Mouse (Mus musculus) C2C12 (cell line): ENCODE results near the gene Jam3. TPM values are rescaled to one million over a fixed set of nuclear protein-coding genes. Genes with fewer than 3 reads are reported as not detected.

Experiments
- H3K27me3 ChIP-seq: one replicate; pipeline ENCODE4 v1.6.1; 2011; ENCODE audit not compliant: control insufficient read depth, insufficient read depth, insufficient read length
- H3K36me3 ChIP-seq: one replicate; pipeline ENCODE4 v1.6.1; 2011; ENCODE audit not compliant: control insufficient read depth, insufficient read depth
- H3K4me3 ChIP-seq: one replicate; pipeline ENCODE4 v1.5.1; 2011; ENCODE audit warnings: mild to moderate bottlenecking, control low read depth; ENCODE audit not compliant: poor library complexity, insufficient read depth, severe bottlenecking
- H3K79me2 ChIP-seq: one replicate; pipeline ENCODE4 v1.6.1; 2011; ENCODE audit not compliant: control insufficient read depth, insufficient read depth
- H3K79me3 ChIP-seq: one replicate; pipeline ENCODE4 v1.6.1; 2011; ENCODE audit warnings: low read depth, control low read depth
- H3ac ChIP-seq: one replicate; pipeline ENCODE3; 2011; ENCODE audit warnings: low read depth; ENCODE audit not compliant: control insufficient read depth, insufficient read length
- CEBPB ChIP-seq: IDR thresholded peaks from one replicate; pipeline ENCODE4 v1.6.1; 2011; ENCODE audit warnings: low read depth, mild to moderate bottlenecking, control low read depth, moderate library complexity
- CTCF ChIP-seq: IDR thresholded peaks from one replicate; pipeline ENCODE4 v1.5.1; 2011; ENCODE audit not compliant: control insufficient read depth, insufficient read depth, insufficient read length
- FOSL1 ChIP-seq: IDR thresholded peaks from one replicate; pipeline ENCODE4 v1.8.0; 2011; ENCODE audit warnings: mild to moderate bottlenecking, low read length; ENCODE audit not compliant: poor library complexity, insufficient read depth, severe bottlenecking
- MAX ChIP-seq: IDR thresholded peaks from one replicate; pipeline ENCODE4 v1.6.1; 2011; ENCODE audit warnings: mild to moderate bottlenecking, control low read depth
- MYOD1 ChIP-seq: IDR thresholded peaks from one replicate; pipeline ENCODE4 v1.6.1; 2011; ENCODE audit warnings: low read depth; ENCODE audit not compliant: control insufficient read depth, insufficient read length
- MYOG ChIP-seq: IDR thresholded peaks from one replicate; pipeline ENCODE4 v1.6.1; 2011; ENCODE audit not compliant: control insufficient read depth, insufficient read length; ENCODE audit errors: extremely low read depth
- USF1 ChIP-seq: IDR thresholded peaks from one replicate; pipeline ENCODE4 v1.6.1; 2011; ENCODE audit warnings: low read depth, mild to moderate bottlenecking, control low read depth, moderate library complexity
- polyA plus RNA-seq: library from polyadenylated mRNA; unstranded; fragments of >200 nt; fragmentation: generic; extraction: Trizol; gene quantifications from one replicate; pipeline ENCODE4 v1.2.1, GENCODE M21; 2012; ENCODE audit warnings: missing spikeins

Jam3 gene
- polyA plus RNA-seq, 1 experiment, result 15.8 TPM

DNA sequence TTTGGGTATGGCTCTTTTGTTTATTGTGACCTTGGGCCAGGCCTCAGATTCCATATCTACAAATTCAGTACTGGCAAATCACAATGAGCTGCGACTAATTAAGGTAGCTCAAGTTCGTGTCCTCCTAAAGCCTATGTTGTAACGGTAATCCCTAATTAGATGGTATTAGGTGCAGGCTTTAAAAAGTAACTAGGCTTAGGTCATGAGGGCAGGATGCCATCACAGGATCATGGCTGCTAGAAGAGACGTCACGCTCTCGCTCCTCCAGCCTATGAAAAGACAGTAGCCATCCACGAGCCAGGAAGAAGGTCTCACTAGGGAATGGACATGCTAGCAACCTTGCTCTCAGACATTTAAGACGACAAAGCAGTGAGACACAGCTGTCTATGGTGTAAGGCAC is 7.3 kb downstream of the Jam3 start:
- no peaks in the 10 kb centered on the region for H3K36me3 ChIP-seq
- no peak for TF ChIP-seq MYOD1
- no peak for TF ChIP-seq CTCF
- no peak for TF ChIP-seq CEBPB
- no peak for TF ChIP-seq MAX
- TF ChIP-seq FOSL1, result no peak
- TF ChIP-seq MYOG, result no peak
- no peaks in the 10 kb centered on the region for H3K27me3 ChIP-seq
- H3K4me3 ChIP-seq, result no peak overlapping the region
- no peak overlapping the region for H3ac ChIP-seq
- H3K79me3 ChIP-seq, result no peaks in the 10 kb centered on the region
- H3K79me2 ChIP-seq, result no peaks in the 10 kb centered on the region

DNA sequence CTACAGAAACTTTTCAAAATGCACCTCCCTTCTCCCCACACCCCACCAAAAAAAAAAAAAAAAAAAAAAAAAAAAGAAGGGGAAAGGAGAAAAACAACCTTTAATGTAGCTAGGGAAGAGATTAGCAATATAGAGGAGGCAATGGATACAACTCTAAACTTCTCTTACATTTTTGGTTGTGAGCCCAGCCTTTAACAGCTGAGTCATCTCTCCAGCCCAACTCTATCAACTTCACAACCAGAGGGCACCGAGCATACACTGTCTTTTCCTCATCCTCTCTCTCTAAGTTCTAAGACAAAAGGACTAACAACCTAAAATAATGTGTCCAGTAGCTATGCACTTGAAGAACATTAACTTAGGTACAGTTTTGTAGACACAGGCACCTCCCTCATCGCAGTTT is 8.4 kb downstream of the Jam3 start:
- H3K79me3 ChIP-seq, result no peaks in the 10 kb centered on the region
- H3K4me3 ChIP-seq, result no peak overlapping the region
- H3K36me3 ChIP-seq, result no peaks in the 10 kb centered on the region
- TF ChIP-seq FOSL1 (no peak), CEBPB (no peak), MYOG (no peak), MYOD1 (no peak), CTCF (no peak), USF1 (no peak), MAX (no peak)
- H3ac ChIP-seq, result no peak overlapping the region
- H3K27me3 ChIP-seq, result no peaks in the 10 kb centered on the region
- H3K79me2 ChIP-seq, result no peaks in the 10 kb centered on the region

DNA sequence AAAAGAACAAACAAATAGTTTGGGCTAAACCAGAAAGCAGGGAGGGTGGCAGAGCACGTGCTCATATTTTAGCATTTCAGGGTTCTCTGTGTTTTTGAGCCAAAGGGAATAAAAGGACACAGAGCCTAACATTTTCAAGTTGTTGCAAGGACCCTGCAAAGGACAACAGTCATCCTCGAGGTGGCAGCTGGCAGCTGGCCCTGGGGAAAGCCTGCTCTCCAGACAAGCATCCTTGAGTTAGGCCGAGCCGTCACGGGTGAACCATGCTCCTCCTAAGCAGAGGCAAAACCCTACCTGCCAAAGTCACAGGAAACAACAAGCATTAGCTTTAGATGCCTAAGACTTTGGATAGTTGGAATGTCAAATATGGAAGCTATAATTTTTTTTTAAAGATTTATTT is 10.2 kb downstream of the Jam3 start:
- Histone ChIP-seq H3K36me3 (no peaks in the 10 kb centered on the region), H3ac (no peak overlapping the region), H3K27me3 (no peaks in the 10 kb centered on the region), H3K79me2 (no peaks in the 10 kb centered on the region), H3K79me3 (no peaks in the 10 kb centered on the region), H3K4me3 (no peak overlapping the region)
- no peak for TF ChIP-seq FOSL1
- TF ChIP-seq CEBPB, result no peak
- no peak for TF ChIP-seq MYOG
- no peak for TF ChIP-seq USF1
- TF ChIP-seq MAX, result no peak
- no peak for TF ChIP-seq CTCF
- TF ChIP-seq MYOD1, result no peak

DNA sequence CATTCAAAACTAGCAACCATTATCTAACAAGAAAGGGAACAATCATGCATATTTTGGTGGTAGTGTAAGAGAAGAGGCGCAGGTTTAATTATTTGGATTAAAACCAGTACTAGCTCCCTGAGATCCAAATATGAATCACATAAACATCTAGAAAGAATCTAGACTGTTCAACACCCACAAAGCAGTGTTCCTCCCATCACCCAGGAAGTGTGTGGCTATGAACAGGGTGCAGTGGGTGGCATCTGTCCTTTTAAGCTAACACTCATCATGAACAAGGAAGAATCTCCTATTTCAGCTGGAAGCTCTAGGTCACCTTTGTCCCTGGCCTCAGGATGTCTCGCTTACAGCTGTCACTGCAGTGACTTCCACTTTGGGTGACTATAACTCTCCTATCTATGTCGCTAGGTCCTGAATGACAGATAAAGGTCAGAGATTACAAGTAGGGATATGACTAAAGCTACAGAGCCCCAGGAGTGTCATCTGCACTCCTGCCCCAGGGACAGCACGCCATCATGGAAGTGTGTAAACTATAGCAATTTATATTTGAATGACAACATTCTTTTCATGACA is 10.9 kb downstream of the Jam3 start:
- Histone ChIP-seq H3K79me2 (no peaks in the 10 kb centered on the region), H3K27me3 (no peaks in the 10 kb centered on the region), H3ac (no peak overlapping the region), H3K79me3 (no peaks in the 10 kb centered on the region), H3K4me3 (no peak overlapping the region), H3K36me3 (no peaks in the 10 kb centered on the region)
- TF ChIP-seq MYOG, result no peak
- no peak for TF ChIP-seq FOSL1
- no peak for TF ChIP-seq CTCF
- TF ChIP-seq USF1, result no peak
- no peak for TF ChIP-seq MAX
- no peak for TF ChIP-seq MYOD1
- no peak for TF ChIP-seq CEBPB

- H3K4me3 ChIP-seq, result no peak overlapping the region
- no peaks in the 10 kb centered on the region for H3K79me2 ChIP-seq
- H3K36me3 ChIP-seq, result no peaks in the 10 kb centered on the region
- H3ac ChIP-seq, result no peak overlapping the region
- no peaks in the 10 kb centered on the region for H3K27me3 ChIP-seq
- no peak for TF ChIP-seq MYOG
- no peak for TF ChIP-seq USF1
- TF ChIP-seq CEBPB, result no peak
- no peak for TF ChIP-seq CTCF
- no peak for TF ChIP-seq FOSL1
- TF ChIP-seq MAX, result no peak
- no peaks in the 10 kb centered on the region for H3K79me3 ChIP-seq
Measured at GRCm38 (mm10) chr9:27140432-27141065, 14.7 kb downstream of the Jam3 start.

GRCm38 (mm10) chr9:27136651-27137050 is 18.6 kb downstream of the Jam3 start:
- Histone ChIP-seq H3K4me3 (no peak overlapping the region), H3K79me3 (no peaks in the 10 kb centered on the region), H3K27me3 (no peaks in the 10 kb centered on the region), H3K79me2 (no peaks in the 10 kb centered on the region), H3ac (no peak overlapping the region), H3K36me3 (no peaks in the 10 kb centered on the region)
- TF ChIP-seq USF1 (no peak), FOSL1 (no peak), MAX (no peak), MYOD1 (no peak), CEBPB (no peak)
